Mouse (Mus musculus) embryo, embryonic 11.5 days (tissue): ENCODE data around the gene Hoga1.

ENCODE experiments used
- DNase-seq: peaks from one replicate; pipeline ENCODE4 v3.0.0-alpha.2; 2012; ENCODE audit warnings: low read depth, low spot score

Gene Hoga1

DNA sequence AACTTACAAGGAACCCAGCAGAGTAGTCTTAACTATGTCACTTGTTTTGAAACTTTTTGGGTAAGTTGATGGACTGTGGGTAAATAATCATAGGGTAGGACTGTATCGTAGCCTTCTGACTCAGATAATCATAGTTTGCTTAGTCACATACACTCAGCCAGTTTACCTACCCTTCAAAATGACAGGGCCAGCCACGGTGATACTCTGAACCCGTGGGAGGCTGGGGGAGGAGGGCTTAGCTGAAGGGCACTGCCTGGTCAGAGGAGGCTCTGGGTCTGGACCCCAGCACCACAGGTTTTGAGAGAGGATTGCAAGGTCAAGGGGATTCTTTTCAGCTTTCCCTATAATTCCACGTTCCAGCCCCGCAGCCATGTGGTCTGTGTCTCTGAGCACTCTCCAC lies 73.2 kb downstream of the Hoga1 start:
- DNase-seq = no peak

DNA sequence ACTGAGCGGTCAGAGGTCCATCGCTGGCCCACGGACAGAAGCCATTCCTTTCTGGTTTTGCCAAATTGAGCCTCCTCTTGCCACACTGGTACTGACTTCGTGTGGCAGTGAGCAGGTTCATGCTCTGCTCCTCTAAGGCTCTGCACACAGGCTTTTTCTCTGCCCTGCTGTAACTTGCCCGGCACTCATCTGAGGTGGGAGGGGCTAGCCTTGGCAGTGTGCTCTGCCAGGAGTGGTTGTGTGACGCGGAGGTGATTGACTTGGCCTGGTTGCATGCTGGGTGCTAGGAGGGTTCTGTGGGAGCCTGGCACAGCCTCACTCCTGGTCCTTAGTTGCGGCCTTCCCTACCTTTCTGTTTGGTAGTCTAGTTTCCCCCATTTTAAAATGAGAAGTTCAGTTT lies 75.0 kb downstream of the Hoga1 start:
- DNase-seq = no peak
